Mouse (Mus musculus): Measurements from ENCODE around the gene Gm20388. TPM values are rescaled to one million over a fixed set of nuclear protein-coding genes. Genes with fewer than 3 reads are reported as not detected.
"Not testable (repeated sequence)": the region's sequence is repeated elsewhere in the genome, so short reads cannot be mapped to it uniquely, and the experiment has no call there.

The Gm20388 gene
- polyA plus RNA-seq, 1 experiment from 2014 or later = not detected

DNA sequence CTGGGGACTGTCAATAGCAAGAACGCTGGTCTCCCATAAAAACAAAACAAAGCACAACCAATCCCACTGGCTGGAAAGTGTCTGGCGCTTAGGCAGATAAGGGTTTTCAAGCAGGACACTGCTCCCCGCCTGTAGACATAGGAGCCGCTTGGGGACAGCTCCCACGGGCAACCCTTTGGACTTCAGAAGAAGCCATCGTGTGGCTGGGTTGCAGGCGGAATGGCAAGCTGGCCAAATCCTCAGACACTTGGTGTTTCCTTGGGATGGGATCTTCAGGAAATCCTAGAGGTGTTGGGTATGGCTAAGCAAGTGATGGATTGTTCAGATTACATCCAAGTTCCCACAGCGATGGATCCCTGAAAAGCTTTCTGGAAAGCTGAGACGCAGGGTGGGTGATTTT is 3603.5 kb downstream of the Gm20388 start:
- H3K27me3 ChIP-seq (ENCODE audit: control insufficient read depth, insufficient read depth, low read length) = no peaks in the 10 kb centered on the region
- DNase-seq (ENCODE audit: low spot score) = no peak
- no peak for ATAC-seq (ENCODE audit: low FRiP score)
- 1% methylated on average over 9 of the region's 9 CpGs for WGBS
- H3K4me2 ChIP-seq (replicated peaks) = peak overlapping the region; percentile 88
- peak overlapping the region; percentile 77 for H3K4me3 ChIP-seq (replicated peaks; ENCODE audit: low read length)
- peaks cover 22% of the 10 kb centered on the region for H3K4me1 ChIP-seq (replicated peaks; ENCODE audit: control insufficient read depth, insufficient read depth, low read length)
- peak overlapping the region; percentile 95 for H3K9ac ChIP-seq
- H3K27ac ChIP-seq = peak overlapping the region; percentile 94
- H3K36me3 ChIP-seq (replicated peaks; ENCODE audit: control insufficient read depth, insufficient read depth) = peaks cover 28% of the 10 kb centered on the region
- no peaks in the 10 kb centered on the region for H3K9me3 ChIP-seq (ENCODE audit: control insufficient read depth, low read length)

DNA sequence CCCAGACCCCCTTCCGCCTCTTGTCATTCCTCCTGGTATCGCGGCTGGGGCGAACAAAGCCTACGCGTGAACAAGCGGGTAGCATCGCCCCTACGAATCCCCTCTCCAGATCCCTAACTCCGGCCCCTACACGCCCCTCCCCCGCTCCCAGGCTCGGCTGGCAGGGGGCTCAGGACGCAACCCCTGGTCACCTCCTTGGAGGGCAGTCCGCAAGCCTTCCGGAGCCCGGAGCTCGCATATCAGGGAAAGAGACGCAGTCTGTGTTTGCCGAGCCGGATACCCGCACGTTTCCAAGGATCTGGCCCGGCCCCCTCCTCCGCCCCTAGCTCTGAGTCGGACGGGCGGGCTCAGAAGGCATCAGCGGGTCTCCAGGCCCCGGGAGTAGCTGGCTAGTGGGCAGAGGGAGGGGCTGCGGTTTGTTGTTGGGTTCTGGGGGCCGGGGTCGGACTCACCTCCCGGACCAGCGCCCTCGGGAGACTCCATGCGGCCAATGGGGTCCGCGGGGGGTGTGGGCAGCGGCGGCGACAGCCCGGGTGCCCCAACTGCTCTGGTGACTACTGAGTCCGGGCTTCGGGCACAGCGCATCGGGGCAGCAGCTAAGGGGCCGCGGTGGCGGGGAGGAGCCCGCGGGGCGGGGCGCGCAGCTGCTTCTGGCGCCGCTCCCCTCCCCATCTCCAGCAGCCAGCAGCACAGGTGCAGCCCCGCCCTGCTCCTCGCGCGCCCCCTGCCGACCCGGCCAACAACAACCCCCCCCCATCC is 3604.3 kb downstream of the Gm20388 start, which contains the start of gene Dbndd1:
Gene Dbndd1, minus strand, starts transcription at position 683 of the 759 bp plus-strand sequence.
- WGBS = 1% methylated on average over 48 of the region's 63 CpGs
- Histone ChIP-seq H3K27ac (peak within 1 kb of the TSS; percentile 94), H3K9me3 (ENCODE audit: control insufficient read depth, low read length) (no peaks in the 10 kb centered on the region), H3K9ac (peak within 1 kb of the TSS; percentile 95), H3K4me2 (replicated peaks) (peak within 1 kb of the TSS; percentile 88), H3K4me3 (replicated peaks; ENCODE audit: low read length) (peak within 1 kb of the TSS; percentile 77), H3K4me1 (replicated peaks; ENCODE audit: control insufficient read depth, insufficient read depth, low read length) (peaks cover 29% of the 10 kb centered on the region), H3K27me3 (ENCODE audit: control insufficient read depth, insufficient read depth, low read length) (no peaks in the 10 kb centered on the region), H3K36me3 (replicated peaks; ENCODE audit: control insufficient read depth, insufficient read depth) (peaks cover 20% of the 10 kb centered on the region)
- DNase-seq (ENCODE audit: low spot score) (peak; percentile 71), ATAC-seq (ENCODE audit: low FRiP score) (peak; percentile 78)

- Histone ChIP-seq H3K4me2 (replicated peaks) (peak overlapping the region; percentile 88), H3K36me3 (replicated peaks; ENCODE audit: control insufficient read depth, insufficient read depth) (peaks cover 16% of the 10 kb centered on the region; the same call in 1 of the 2 replicates), H3K27ac (peak overlapping the region; percentile 58), H3K9me3 (ENCODE audit: control insufficient read depth, low read length) (no peaks in the 10 kb centered on the region), H3K9ac (peak overlapping the region; percentile 36), H3K4me3 (replicated peaks; ENCODE audit: low read length) (peak overlapping the region; percentile 77), H3K27me3 (ENCODE audit: control insufficient read depth, insufficient read depth, low read length) (no peaks in the 10 kb centered on the region), H3K4me1 (replicated peaks; ENCODE audit: control insufficient read depth, insufficient read depth, low read length) (peaks cover 29% of the 10 kb centered on the region)
- DNase-seq (ENCODE audit: low spot score) (no peak), ATAC-seq (ENCODE audit: low FRiP score) (no peak; the same call in none of the 2 replicates)
- 0% methylated on average over 11 of the region's 11 CpGs for WGBS
Measured at GRCm38 (mm10) chr8:123515540-123515897, 3604.9 kb downstream of the Gm20388 start.

DNA sequence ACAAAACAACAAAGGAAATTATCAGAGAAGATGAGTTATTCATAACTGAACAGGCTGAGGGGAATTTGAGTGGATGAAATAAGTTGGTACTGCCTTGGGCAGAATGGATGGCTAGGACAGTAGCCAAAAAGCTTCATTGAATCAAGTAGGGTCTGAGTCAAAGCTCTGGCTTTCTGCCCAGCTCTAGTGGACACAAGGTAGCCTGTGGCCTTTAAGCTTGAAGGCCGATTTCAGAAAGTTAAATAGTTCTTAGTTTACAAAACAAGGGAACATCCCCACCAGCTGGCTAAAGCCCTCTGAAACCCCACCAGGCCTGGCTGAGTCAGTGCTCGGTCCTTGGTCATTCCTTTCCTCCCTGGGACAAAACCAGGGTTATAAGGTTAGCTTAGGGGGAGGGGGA is 3606.0 kb downstream of the Gm20388 start:
- Histone ChIP-seq H3K27me3 (ENCODE audit: control insufficient read depth, insufficient read depth, low read length) (no peaks in the 10 kb centered on the region), H3K9me3 (ENCODE audit: control insufficient read depth, low read length) (no peaks in the 10 kb centered on the region), H3K4me3 (replicated peaks; ENCODE audit: low read length) (no peak overlapping the region), H3K4me2 (replicated peaks) (no peak overlapping the region), H3K27ac (no peak overlapping the region), H3K9ac (no peak overlapping the region), H3K4me1 (replicated peaks; ENCODE audit: control insufficient read depth, insufficient read depth, low read length) (peaks cover 29% of the 10 kb centered on the region), H3K36me3 (replicated peaks; ENCODE audit: control insufficient read depth, insufficient read depth) (peaks cover 16% of the 10 kb centered on the region; the same call in 1 of the 2 replicates)
- no peak for ATAC-seq (ENCODE audit: low FRiP score)
- no peak for DNase-seq (ENCODE audit: low spot score)
- WGBS = 22% methylated on average over 2 of the region's 2 CpGs

- WGBS = 38% methylated on average over 10 of the region's 10 CpGs
- DNase-seq (ENCODE audit: low spot score) (no peak), ATAC-seq (ENCODE audit: low FRiP score) (no peak)
- Histone ChIP-seq H3K9ac (peak overlapping the region; percentile 77), H3K27ac (no peak overlapping the region), H3K27me3 (ENCODE audit: control insufficient read depth, insufficient read depth, low read length) (no peaks in the 10 kb centered on the region), H3K4me1 (replicated peaks; ENCODE audit: control insufficient read depth, insufficient read depth, low read length) (peaks cover 20% of the 10 kb centered on the region), H3K9me3 (ENCODE audit: control insufficient read depth, low read length) (no peaks in the 10 kb centered on the region), H3K4me2 (replicated peaks) (peak overlapping the region; percentile 76), H3K36me3 (replicated peaks; ENCODE audit: control insufficient read depth, insufficient read depth) (peaks cover 26% of the 10 kb centered on the region), H3K4me3 (replicated peaks; ENCODE audit: low read length) (peak overlapping the region; percentile 72)
Measured at GRCm38 (mm10) chr8:123518172-123518571, 3607.5 kb downstream of the Gm20388 start.

DNA sequence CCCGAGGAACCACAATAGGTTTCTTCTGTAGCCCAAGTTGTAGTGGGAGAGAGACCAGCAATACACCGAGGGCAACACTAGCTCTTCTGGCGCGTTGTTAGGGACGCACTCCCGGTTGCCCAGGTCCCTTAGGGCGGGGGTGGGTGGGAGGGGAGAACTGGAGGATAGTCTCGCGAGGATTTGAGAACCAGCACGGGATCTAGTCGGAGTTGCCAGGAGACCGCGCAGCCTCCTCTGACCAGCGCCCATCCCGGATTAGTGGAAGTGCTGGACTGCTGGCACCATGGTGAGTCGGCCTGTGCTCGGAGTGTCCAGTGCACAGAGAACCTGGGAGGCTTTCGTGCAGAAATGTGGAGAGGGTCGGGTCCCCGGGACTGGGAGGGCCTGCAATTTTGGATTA is 3608.0 kb downstream of the Gm20388 start, which contains the start of gene Gas8:
Gene Gas8, plus strand, starts transcription at position 168 of the 400 bp plus-strand sequence.
- H3K4me1 ChIP-seq (replicated peaks; ENCODE audit: control insufficient read depth, insufficient read depth, low read length) = peaks cover 17% of the 10 kb centered on the region
- ATAC-seq (ENCODE audit: low FRiP score) (peak; percentile 89), DNase-seq (ENCODE audit: low spot score) (peak; percentile 90)
- peak within 1 kb of the TSS; percentile 77 for H3K9ac ChIP-seq
- H3K36me3 ChIP-seq (replicated peaks; ENCODE audit: control insufficient read depth, insufficient read depth) = peaks cover 31% of the 10 kb centered on the region
- H3K9me3 ChIP-seq (ENCODE audit: control insufficient read depth, low read length) = no peaks in the 10 kb centered on the region
- whole genome bisulfite sequencing = under 1% methylated on average over 20 of the region's 20 CpGs
- H3K4me3 ChIP-seq (replicated peaks; ENCODE audit: low read length) = peak within 1 kb of the TSS; percentile 72
- H3K27me3 ChIP-seq (ENCODE audit: control insufficient read depth, insufficient read depth, low read length) = no peaks in the 10 kb centered on the region
- peak within 1 kb of the TSS; percentile 63 for H3K27ac ChIP-seq
- peak within 1 kb of the TSS; percentile 76 for H3K4me2 ChIP-seq (replicated peaks)

- DNase-seq (ENCODE audit: low spot score); H3K27ac ChIP-seq; H3K27me3 ChIP-seq (ENCODE audit: control insufficient read depth, insufficient read depth, low read length); ATAC-seq (ENCODE audit: low FRiP score); H3K9ac ChIP-seq; H3K4me3 ChIP-seq (replicated peaks; ENCODE audit: low read length); H3K9me3 ChIP-seq (ENCODE audit: control insufficient read depth, low read length): not testable (repeated sequence)
- H3K4me2 ChIP-seq (replicated peaks) = 0 out of 2 replicates have a peak overlapping the region, but pooled peaks have one; percentile 76
- H3K4me1 ChIP-seq (replicated peaks; ENCODE audit: control insufficient read depth, insufficient read depth, low read length) = peaks cover 17% of the 10 kb centered on the region
- 97% methylated on average over 1 of the region's 1 CpGs for WGBS
- peaks cover 45% of the 10 kb centered on the region for H3K36me3 ChIP-seq (replicated peaks; ENCODE audit: control insufficient read depth, insufficient read depth)
Measured at GRCm38 (mm10) chr8:123520048-123520447, 3609.4 kb downstream of the Gm20388 start.

- no peaks in the 10 kb centered on the region for H3K27me3 ChIP-seq (ENCODE audit: control insufficient read depth, insufficient read depth, low read length)
- DNase-seq (ENCODE audit: low spot score) (no peak), ATAC-seq (ENCODE audit: low FRiP score) (no peak)
- no peaks in the 10 kb centered on the region for H3K9me3 ChIP-seq (ENCODE audit: control insufficient read depth, low read length)
- H3K4me2 ChIP-seq (replicated peaks) = no peak overlapping the region
- H3K27ac ChIP-seq = no peak overlapping the region
- 93% methylated on average over 25 of the region's 25 CpGs for WGBS
- H3K4me1 ChIP-seq (replicated peaks; ENCODE audit: control insufficient read depth, insufficient read depth, low read length) = no peaks in the 10 kb centered on the region
- peaks cover 99% of the 10 kb centered on the region for H3K36me3 ChIP-seq (replicated peaks; ENCODE audit: control insufficient read depth, insufficient read depth)
- H3K4me3 ChIP-seq (replicated peaks; ENCODE audit: low read length) = no peak overlapping the region
- H3K9ac ChIP-seq = no peak overlapping the region
Measured at GRCm38 (mm10) chr8:123527720-123528489, 3617.3 kb downstream of the Gm20388 start.
